Mouse (Mus musculus) heart, postnatal 4 days (tissue): ENCODE measurements around the gene Tmem176b. TPM values are rescaled to one million over a fixed set of nuclear protein-coding genes. Genes with fewer than 3 reads are reported as not detected.
A peak's percentile ranks its signal among the peaks of the same experiment; 100 is the strongest.
"Not testable (repeated sequence)": the region's sequence is repeated elsewhere in the genome, so short reads cannot be mapped to it uniquely, and the experiment has no call there.

Source experiments
- DNase-seq: peaks from one replicate; pipeline ENCODE4 v3.0.0; 2021
- total RNA-seq, 2 experiments: library from RNA; stranded (reverse); gene quantifications; 2 replicates each; pipeline ENCODE4 v1.2.3; 2021

The Tmem176b gene
- total RNA-seq = 10 to 100 TPM; 90.2 to 95.6 TPM

- peak; percentile 98 for DNase-seq
Measured at GRCm38 (mm10) chr6:48840973-48841625, at the start of gene Tmem176b. Gene Tmem176b, minus strand, starts transcription at chr6:48841496.

- no peak for DNase-seq
Measured at GRCm38 (mm10) chr6:48876510-48877135, 35.3 kb upstream of the Tmem176b start.

- DNase-seq = no peak
Measured at GRCm38 (mm10) chr6:48875515-48875914, 34.2 kb upstream of the Tmem176b start.

- no peak for DNase-seq
Measured at GRCm38 (mm10) chr6:48874576-48874975, 33.3 kb upstream of the Tmem176b start.

GRCm38 (mm10) chr6:48872596-48872995 is 31.3 kb upstream of the Tmem176b start, which contains the start of gene Aoc1:
Gene Aoc1, plus strand, starts transcription at chr6:48872896.
- DNase-seq = no peak

- DNase-seq = no peak
Measured at GRCm38 (mm10) chr6:48869774-48870173, 28.5 kb upstream of the Tmem176b start.

- DNase-seq = no peak
Measured at GRCm38 (mm10) chr6:48867158-48867557, 25.9 kb upstream of the Tmem176b start.

- not testable (repeated sequence) for DNase-seq
Measured at GRCm38 (mm10) chr6:48866355-48866950, 25.2 kb upstream of the Tmem176b start.

- DNase-seq = no peak
Measured at GRCm38 (mm10) chr6:48865152-48865745, 24.0 kb upstream of the Tmem176b start.

- DNase-seq = no peak
Measured at GRCm38 (mm10) chr6:48864723-48865122, 23.4 kb upstream of the Tmem176b start.

GRCm38 (mm10) chr6:48864181-48864580 is 22.9 kb upstream of the Tmem176b start:
- no peak for DNase-seq

GRCm38 (mm10) chr6:48863488-48863887 is 22.2 kb upstream of the Tmem176b start:
- DNase-seq = no peak

- DNase-seq = no peak
Measured at GRCm38 (mm10) chr6:48862816-48863215, 21.5 kb upstream of the Tmem176b start.

- DNase-seq = no peak
Measured at GRCm38 (mm10) chr6:48861616-48862280, 20.5 kb upstream of the Tmem176b start.

- no peak for DNase-seq
Measured at GRCm38 (mm10) chr6:48860851-48861250, 19.6 kb upstream of the Tmem176b start.

- DNase-seq = peak; percentile 72
Measured at GRCm38 (mm10) chr6:48860130-48860815, 19.0 kb upstream of the Tmem176b start.

GRCm38 (mm10) chr6:48857613-48858302 is 16.5 kb upstream of the Tmem176b start:
- no peak for DNase-seq

- no peak for DNase-seq
Measured at GRCm38 (mm10) chr6:48854155-48854554, 12.9 kb upstream of the Tmem176b start.

- DNase-seq = peak; percentile 53
Measured at GRCm38 (mm10) chr6:48851820-48852491, 10.7 kb upstream of the Tmem176b start.

GRCm38 (mm10) chr6:48845086-48845485 is 3.8 kb upstream of the Tmem176b start:
- DNase-seq = no peak
